Mouse (Mus musculus): Measurements from ENCODE around the gene Cd200.
A peak's percentile ranks its signal among the peaks of the same experiment; 100 is the strongest.

The Cd200 gene

GRCm38 (mm10) chr16:45333678-45334375, 75.0 kb downstream of the Cd200 start:
- DNase-seq = no peak

- DNase-seq = peak; percentile 17
Observed at GRCm38 (mm10) chr16:45332591-45332990, 76.3 kb downstream of the Cd200 start.
